Mouse (Mus musculus): ENCODE measurements around the gene Ptcd1. TPM values are rescaled to one million over a fixed set of nuclear protein-coding genes. Genes with fewer than 3 reads are reported as not detected.
"Not testable (repeated sequence)": the region's sequence is repeated elsewhere in the genome, so short reads cannot be mapped to it uniquely, and the experiment has no call there.

The Ptcd1 gene
- polyA plus RNA-seq, 1 experiment from 2014 or later = 20.6 TPM

GRCm38 (mm10) chr5:145105694-145106275 is 61.1 kb downstream of the Ptcd1 start:
- no peaks in the 10 kb centered on the region for H3K27me3 ChIP-seq
- no peaks in the 10 kb centered on the region for H3K4me1 ChIP-seq
- 96% methylated on average over 9 of the region's 9 CpGs for WGBS
- ATAC-seq (ENCODE audit: low FRiP score) = no peak
- no peak overlapping the region for H3K4me3 ChIP-seq
- H3K36me3 ChIP-seq = peaks cover 99% of the 10 kb centered on the region
- no peak overlapping the region for H3K9ac ChIP-seq
- no peaks in the 10 kb centered on the region for H3K9me3 ChIP-seq (replicated peaks)
- H3K27ac ChIP-seq = no peak overlapping the region
- H3K4me2 ChIP-seq (replicated peaks) = no peak overlapping the region

- no peak for ATAC-seq (ENCODE audit: low FRiP score)
- no peak overlapping the region for H3K4me2 ChIP-seq (replicated peaks)
- 79% methylated on average over 9 of the region's 9 CpGs for WGBS
- H3K9ac ChIP-seq = no peak overlapping the region
- H3K27ac ChIP-seq = no peak overlapping the region
- H3K36me3 ChIP-seq = peaks cover 97% of the 10 kb centered on the region
- no peak overlapping the region for H3K4me3 ChIP-seq
- H3K4me1 ChIP-seq = no peaks in the 10 kb centered on the region
- H3K9me3 ChIP-seq (replicated peaks) = no peaks in the 10 kb centered on the region
- no peaks in the 10 kb centered on the region for H3K27me3 ChIP-seq
Measured at GRCm38 (mm10) chr5:145104328-145104727, 62.6 kb downstream of the Ptcd1 start.

DNA sequence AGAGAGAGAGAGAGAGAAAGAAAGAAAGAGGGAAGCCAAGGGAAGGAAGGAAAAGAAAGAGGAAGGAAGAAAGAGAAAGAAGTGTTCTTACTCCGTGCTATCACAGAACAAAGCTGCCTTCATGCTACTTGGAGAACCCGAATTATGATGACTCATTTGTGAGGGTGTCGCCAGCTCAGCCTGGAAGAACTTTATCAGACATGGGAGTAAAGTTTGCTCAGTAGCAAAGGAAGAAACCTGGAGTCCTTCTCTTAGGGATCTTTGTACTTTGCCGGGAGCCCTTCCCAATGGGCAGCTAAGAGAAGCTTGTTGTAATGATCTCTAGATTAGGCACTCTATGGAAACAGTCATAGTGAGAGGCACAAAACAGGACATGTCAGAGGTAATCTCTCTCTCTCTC is 64.2 kb downstream of the Ptcd1 start:
- Histone ChIP-seq H3K4me3 (no peak overlapping the region), H3K9me3 (replicated peaks) (no peaks in the 10 kb centered on the region), H3K9ac (no peak overlapping the region), H3K27ac (no peak overlapping the region), H3K27me3 (no peaks in the 10 kb centered on the region), H3K36me3 (peaks cover 98% of the 10 kb centered on the region), H3K4me2 (replicated peaks) (no peak overlapping the region), H3K4me1 (no peaks in the 10 kb centered on the region)
- ATAC-seq (ENCODE audit: low FRiP score) = no peak
- 95% methylated on average over 4 of the region's 4 CpGs for WGBS

DNA sequence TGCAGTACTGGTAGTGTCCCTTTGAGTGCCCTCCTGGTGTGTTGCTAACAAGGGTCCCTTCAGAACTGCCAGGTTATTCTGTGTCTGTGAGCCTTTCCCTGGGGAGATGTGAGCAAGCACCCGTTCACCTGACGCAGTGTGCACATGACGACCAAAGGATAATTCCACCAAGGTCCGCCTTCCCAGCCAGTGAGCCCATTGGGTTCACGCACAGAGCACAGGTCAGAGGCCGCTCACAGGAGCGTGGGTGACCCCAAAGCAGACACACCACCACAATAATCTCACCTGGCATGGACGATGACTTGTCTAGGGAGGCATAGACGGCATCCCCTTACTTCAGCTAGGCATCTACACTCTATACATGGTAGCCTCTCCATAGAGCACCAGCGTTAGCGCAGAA is 65.5 kb downstream of the Ptcd1 start:
- H3K9ac ChIP-seq; H3K9me3 ChIP-seq (replicated peaks); H3K4me3 ChIP-seq; ATAC-seq (ENCODE audit: low FRiP score); H3K4me2 ChIP-seq (replicated peaks); H3K4me1 ChIP-seq; H3K27me3 ChIP-seq; H3K27ac ChIP-seq: not testable (repeated sequence)
- peaks cover 98% of the 10 kb centered on the region for H3K36me3 ChIP-seq
- WGBS = 97% methylated on average over 11 of the region's 11 CpGs

DNA sequence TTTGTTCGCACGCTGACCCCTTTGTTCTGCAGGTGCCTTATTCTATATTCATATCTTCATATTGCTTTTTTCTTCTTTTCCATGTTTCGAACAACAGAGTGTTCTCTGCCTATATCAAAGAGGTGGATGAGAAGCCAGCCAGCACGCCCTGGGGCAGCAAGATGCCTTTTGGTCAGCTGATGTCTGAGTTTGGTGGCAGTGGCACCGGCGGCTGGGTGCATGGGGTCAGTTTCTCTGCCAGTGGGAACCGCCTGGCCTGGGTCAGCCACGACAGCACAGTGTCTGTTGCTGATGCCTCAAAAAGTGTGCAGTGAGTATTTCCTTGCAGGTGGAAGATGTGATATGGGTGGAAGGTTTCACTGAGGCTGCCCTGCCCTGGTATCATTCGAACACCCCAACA is 65.9 kb downstream of the Ptcd1 start:
- peaks cover 98% of the 10 kb centered on the region for H3K36me3 ChIP-seq
- WGBS = 90% methylated on average over 9 of the region's 9 CpGs
- ATAC-seq (ENCODE audit: low FRiP score) = no peak

DNA sequence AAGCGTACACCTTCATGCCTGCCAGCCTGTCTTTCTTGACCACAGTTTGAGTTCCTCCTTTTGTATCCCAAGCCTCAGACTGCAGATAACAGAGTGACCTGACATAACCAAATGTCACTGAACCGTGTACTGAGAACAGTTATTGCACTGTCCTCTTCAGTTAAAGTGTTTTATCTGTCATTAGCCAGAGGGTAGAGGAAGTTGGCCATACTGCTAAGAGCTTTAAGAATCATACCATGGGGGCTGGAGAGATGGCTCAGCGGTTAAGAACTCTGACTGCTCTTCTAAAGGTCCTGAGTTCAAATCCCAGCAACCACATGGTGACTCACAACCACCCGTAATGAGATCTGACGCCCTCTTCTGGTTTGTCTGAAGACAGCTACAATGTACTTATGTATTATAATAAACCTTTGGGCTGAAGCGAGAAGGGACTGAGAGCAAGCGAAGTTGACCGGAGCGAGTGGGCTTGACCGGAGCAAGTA is 68.5 kb downstream of the Ptcd1 start:
- Histone ChIP-seq H3K4me2 (replicated peaks) (no peak overlapping the region), H3K27me3 (no peaks in the 10 kb centered on the region), H3K27ac (no peak overlapping the region), H3K4me3 (no peak overlapping the region), H3K36me3 (peaks cover 95% of the 10 kb centered on the region), H3K9ac (no peak overlapping the region), H3K9me3 (replicated peaks) (no peaks in the 10 kb centered on the region), H3K4me1 (no peaks in the 10 kb centered on the region)
- ATAC-seq (ENCODE audit: low FRiP score) = no peak
- WGBS = 91% methylated on average over 10 of the region's 10 CpGs

More for the DNA sequence above, 65.9 kb downstream of the Ptcd1 start:
- no peak overlapping the region for H3K4me3 ChIP-seq
- H3K9ac ChIP-seq = no peak overlapping the region
- H3K4me2 ChIP-seq (replicated peaks) = no peak overlapping the region
- no peaks in the 10 kb centered on the region for H3K4me1 ChIP-seq
- no peaks in the 10 kb centered on the region for H3K9me3 ChIP-seq (replicated peaks)
- no peaks in the 10 kb centered on the region for H3K27me3 ChIP-seq
- no peak overlapping the region for H3K27ac ChIP-seq

Other genes with a start within 250 kb of the Ptcd1 start
- gene Smurf1, start 201.3 kb downstream of the Ptcd1 start, polyA plus RNA-seq (2016; fragmentation: Nextera tagmentation; extraction: Ambion mirVana) = 32.6 and 33.3 TPM in 2 replicates
- not detected in 2 replicates for gene Gm4871, start 134.4 kb downstream of the Ptcd1 start, polyA plus RNA-seq (2016; fragmentation: Nextera tagmentation; extraction: Ambion mirVana)
- not detected in 2 replicates for gene 1700018F24Rik, start 124.1 kb downstream of the Ptcd1 start, polyA plus RNA-seq (2016; fragmentation: Nextera tagmentation; extraction: Ambion mirVana)
- gene Arpc1a, start 83.3 kb downstream of the Ptcd1 start, polyA plus RNA-seq (2016; fragmentation: Nextera tagmentation; extraction: Ambion mirVana) = 191 and 201 TPM in 2 replicates
- gene Kpna7, start 83.1 kb downstream of the Ptcd1 start, polyA plus RNA-seq (2016; fragmentation: Nextera tagmentation; extraction: Ambion mirVana) = not detected in 2 replicates
- gene Arpc1b, start 52.9 kb downstream of the Ptcd1 start, polyA plus RNA-seq (2016; fragmentation: Nextera tagmentation; extraction: Ambion mirVana) = 95.5 and 108 TPM in 2 replicates
- 111 and 144 TPM in 2 replicates for gene Pdap1, start 26.9 kb downstream of the Ptcd1 start, polyA plus RNA-seq (2016; fragmentation: Nextera tagmentation; extraction: Ambion mirVana)
- gene Bud31, start 26.7 kb downstream of the Ptcd1 start, polyA plus RNA-seq (2016; fragmentation: Nextera tagmentation; extraction: Ambion mirVana) = 210 and 215 TPM in 2 replicates
- 58.1 and 58.4 TPM in 2 replicates for gene Cpsf4, start 105 bp upstream of the Ptcd1 start, polyA plus RNA-seq (2016; fragmentation: Nextera tagmentation; extraction: Ambion mirVana)
- gene Atp5j2, start 25.0 kb upstream of the Ptcd1 start, polyA plus RNA-seq (2016; fragmentation: Nextera tagmentation; extraction: Ambion mirVana) = 476 and 529 TPM in 2 replicates
- 10.5 and 11.3 TPM in 2 replicates for gene Zkscan14, start 34.8 kb upstream of the Ptcd1 start, polyA plus RNA-seq (2016; fragmentation: Nextera tagmentation; extraction: Ambion mirVana)
- 17.9 and 20.2 TPM in 2 replicates for gene Zkscan5, start 37.5 kb upstream of the Ptcd1 start, polyA plus RNA-seq (2016; fragmentation: Nextera tagmentation; extraction: Ambion mirVana)
- 43.6 and 45.9 TPM in 2 replicates for gene Zfp655, start 64.6 kb upstream of the Ptcd1 start, polyA plus RNA-seq (2016; fragmentation: Nextera tagmentation; extraction: Ambion mirVana)
- 0.38 and 0.79 TPM in 2 replicates for gene Zscan25, start 113.4 kb upstream of the Ptcd1 start, polyA plus RNA-seq (2016; fragmentation: Nextera tagmentation; extraction: Ambion mirVana)
- not detected in 2 replicates for gene Cyp3a57, start 178.2 kb upstream of the Ptcd1 start, polyA plus RNA-seq (2016; fragmentation: Nextera tagmentation; extraction: Ambion mirVana)